Mouse (Mus musculus) hindbrain, embryonic 12.5 days (tissue): ENCODE results near the gene Kif26b. TPM values are rescaled to one million over a fixed set of nuclear protein-coding genes. Genes with fewer than 3 reads are reported as not detected.
A peak's percentile ranks its signal among the peaks of the same experiment; 100 is the strongest.

Experiments
- ATAC-seq: fragments of 200-750 bp; cut with Nextera tagmentation; 2 replicates; pipeline ENCODE4 v1.8.0; 2017; ENCODE audit warnings: moderate TSS enrichment; ENCODE audit not compliant: low FRiP score
- H3K27ac ChIP-seq: fragments of 300-500 bp; sonication (generic); 2 replicates; pipeline ENCODE4 v1.5.1; 2016; ENCODE audit warnings: mild to moderate bottlenecking
- H3K27me3 ChIP-seq: fragments of 300-500 bp; sonication (generic); 2 replicates; pipeline ENCODE4 v1.6.1; 2016; ENCODE audit warnings: mild to moderate bottlenecking
- H3K36me3 ChIP-seq: fragments of 300-500 bp; sonication (generic); 2 replicates; pipeline ENCODE4 v1.6.1; 2016; ENCODE audit warnings: mild to moderate bottlenecking
- H3K4me1 ChIP-seq: fragments of 300-500 bp; sonication (generic); 2 replicates; pipeline ENCODE4 v1.6.1; 2016
- H3K4me2 ChIP-seq: fragments of 300-500 bp; sonication (generic); replicated peaks from 2 replicates; pipeline ENCODE4 v1.6.1; 2016; ENCODE audit warnings: mild to moderate bottlenecking
- H3K4me3 ChIP-seq: fragments of 300-500 bp; sonication (generic); 2 replicates; pipeline ENCODE4 v1.5.1; 2016; ENCODE audit warnings: mild to moderate bottlenecking
- H3K9ac ChIP-seq: fragments of 300-500 bp; sonication (generic); 2 replicates; pipeline ENCODE4 v1.6.1; 2016; ENCODE audit warnings: mild to moderate bottlenecking, moderate library complexity
- H3K9me3 ChIP-seq: fragments of 300-500 bp; sonication (generic); replicated peaks from 2 replicates; pipeline ENCODE4 v1.6.1; 2016; ENCODE audit warnings: mild to moderate bottlenecking
- WGBS: fragments of 180-500 bp; shearing (Covaris S2); methylation state at CpG from one replicate; pipeline ENCODE4 v1.1.7; 2016; 5-methylcytosine and 5-hydroxymethylcytosine counted together
- polyA plus RNA-seq: library from polyadenylated mRNA; unstranded; fragments of >200 nt; fragmentation: Nextera tagmentation; extraction: Ambion mirVana; gene quantifications from 2 replicates; pipeline ENCODE4 v1.2.1, GENCODE M21; 2016

Kif26b gene
- polyA plus RNA-seq, 1 experiment from 2014 or later, result 13.3 TPM

- Histone ChIP-seq H3K9me3 (no peaks in the 10 kb centered on the region), H3K9ac (no peak overlapping the region), H3K4me1 (peaks cover 7% of the 10 kb centered on the region; the same call in 1 of the 2 replicates), H3K4me3 (no peak overlapping the region), H3K27me3 (no peaks in the 10 kb centered on the region), H3K36me3 (no peaks in the 10 kb centered on the region), H3K4me2 (no peak overlapping the region), H3K27ac (no peak overlapping the region)
- no peak for ATAC-seq
- WGBS, result 80% methylated on average over 9 of the region's 9 CpGs
These were observed 95.0 kb downstream of the Kif26b start for GRCm38 (mm10) chr1:178623889-178624288.

- ATAC-seq, result no peak
- Histone ChIP-seq H3K4me1 (peaks cover 7% of the 10 kb centered on the region; the same call in 1 of the 2 replicates), H3K27ac (peak overlapping the region; percentile 50), H3K4me2 (no peak overlapping the region), H3K27me3 (no peaks in the 10 kb centered on the region), H3K9me3 (no peaks in the 10 kb centered on the region), H3K9ac (no peak overlapping the region), H3K4me3 (no peak overlapping the region), H3K36me3 (no peaks in the 10 kb centered on the region)
- WGBS, result 42% methylated on average over 6 of the region's 6 CpGs
These were observed 98.0 kb downstream of the Kif26b start for GRCm38 (mm10) chr1:178626961-178627381.

- no peaks in the 10 kb centered on the region for H3K9me3 ChIP-seq
- no peaks in the 10 kb centered on the region for H3K36me3 ChIP-seq
- H3K27ac ChIP-seq, result no peak overlapping the region
- H3K4me3 ChIP-seq, result no peak overlapping the region
- H3K4me1 ChIP-seq, result peaks cover 17% of the 10 kb centered on the region
- H3K4me2 ChIP-seq, result no peak overlapping the region
- no peak for ATAC-seq
- H3K27me3 ChIP-seq, result no peaks in the 10 kb centered on the region
- 89% methylated on average over 5 of the region's 5 CpGs for WGBS
- no peak overlapping the region for H3K9ac ChIP-seq
These were observed 101.1 kb downstream of the Kif26b start for GRCm38 (mm10) chr1:178630042-178630441.

GRCm38 (mm10) chr1:178631863-178632262 lies 102.9 kb downstream of the Kif26b start:
- peaks cover 15% of the 10 kb centered on the region for H3K4me1 ChIP-seq
- no peak overlapping the region for H3K27ac ChIP-seq
- no peaks in the 10 kb centered on the region for H3K27me3 ChIP-seq
- no peak overlapping the region for H3K9ac ChIP-seq
- ATAC-seq, result no peak
- WGBS, result 68% methylated on average over 7 of the region's 7 CpGs
- H3K9me3 ChIP-seq, result no peaks in the 10 kb centered on the region
- no peaks in the 10 kb centered on the region for H3K36me3 ChIP-seq
- no peak overlapping the region for H3K4me2 ChIP-seq
- no peak overlapping the region for H3K4me3 ChIP-seq

GRCm38 (mm10) chr1:178634359-178635085 lies 105.6 kb downstream of the Kif26b start:
- Histone ChIP-seq H3K9me3 (no peaks in the 10 kb centered on the region), H3K9ac (no peak overlapping the region), H3K27ac (peak overlapping the region; percentile 49), H3K4me2 (no peak overlapping the region), H3K4me1 (peaks cover 22% of the 10 kb centered on the region), H3K4me3 (no peak overlapping the region), H3K27me3 (no peaks in the 10 kb centered on the region), H3K36me3 (no peaks in the 10 kb centered on the region)
- 62% methylated on average over 19 of the region's 19 CpGs for WGBS
- ATAC-seq, result peak; percentile 51; the same call in 1 of the 2 replicates

GRCm38 (mm10) chr1:178635470-178635869 lies 106.5 kb downstream of the Kif26b start:
- 70% methylated on average over 4 of the region's 4 CpGs for WGBS
- no peaks in the 10 kb centered on the region for H3K27me3 ChIP-seq
- no peak overlapping the region for H3K4me3 ChIP-seq
- no peak for ATAC-seq
- H3K9ac ChIP-seq, result no peak overlapping the region
- H3K4me2 ChIP-seq, result no peak overlapping the region
- peaks cover 22% of the 10 kb centered on the region for H3K4me1 ChIP-seq
- no peak overlapping the region for H3K27ac ChIP-seq
- no peaks in the 10 kb centered on the region for H3K9me3 ChIP-seq
- H3K36me3 ChIP-seq, result no peaks in the 10 kb centered on the region

- H3K36me3 ChIP-seq, result no peaks in the 10 kb centered on the region
- H3K4me2 ChIP-seq, result no peak overlapping the region
- peaks cover 22% of the 10 kb centered on the region for H3K4me1 ChIP-seq
- no peaks in the 10 kb centered on the region for H3K9me3 ChIP-seq
- no peak for ATAC-seq
- H3K9ac ChIP-seq, result no peak overlapping the region
- H3K27me3 ChIP-seq, result no peaks in the 10 kb centered on the region
- H3K4me3 ChIP-seq, result no peak overlapping the region
- no peak overlapping the region for H3K27ac ChIP-seq
- 86% methylated on average over 7 of the region's 7 CpGs for WGBS
These were observed 108.4 kb downstream of the Kif26b start for GRCm38 (mm10) chr1:178637293-178637692.

- no peak overlapping the region for H3K4me2 ChIP-seq
- no peaks in the 10 kb centered on the region for H3K9me3 ChIP-seq
- H3K36me3 ChIP-seq, result no peaks in the 10 kb centered on the region
- no peaks in the 10 kb centered on the region for H3K27me3 ChIP-seq
- ATAC-seq, result no peak
- 0 out of 2 replicates have a peak overlapping the region, but pooled peaks have one; percentile 30 for H3K27ac ChIP-seq
- no peak overlapping the region for H3K9ac ChIP-seq
- H3K4me1 ChIP-seq, result peaks cover 14% of the 10 kb centered on the region
- H3K4me3 ChIP-seq, result no peak overlapping the region
- 58% methylated on average over 6 of the region's 6 CpGs for WGBS
These were observed 111.0 kb downstream of the Kif26b start for GRCm38 (mm10) chr1:178639951-178640350.

GRCm38 (mm10) chr1:178640719-178641455 lies 112.0 kb downstream of the Kif26b start:
- no peak overlapping the region for H3K4me3 ChIP-seq
- no peaks in the 10 kb centered on the region for H3K9me3 ChIP-seq
- peaks cover 10% of the 10 kb centered on the region for H3K4me1 ChIP-seq
- no peak overlapping the region for H3K4me2 ChIP-seq
- no peak overlapping the region for H3K27ac ChIP-seq
- H3K36me3 ChIP-seq, result no peaks in the 10 kb centered on the region
- no peak overlapping the region for H3K9ac ChIP-seq
- H3K27me3 ChIP-seq, result no peaks in the 10 kb centered on the region
- WGBS, result 66% methylated on average over 11 of the region's 11 CpGs
- ATAC-seq, result no peak

- no peaks in the 10 kb centered on the region for H3K9me3 ChIP-seq
- 74% methylated on average over 2 of the region's 2 CpGs for WGBS
- ATAC-seq, result no peak
- no peak overlapping the region for H3K4me2 ChIP-seq
- no peak overlapping the region for H3K4me3 ChIP-seq
- H3K27ac ChIP-seq, result no peak overlapping the region
- no peaks in the 10 kb centered on the region for H3K36me3 ChIP-seq
- peaks cover 10% of the 10 kb centered on the region for H3K4me1 ChIP-seq
- H3K9ac ChIP-seq, result no peak overlapping the region
- no peaks in the 10 kb centered on the region for H3K27me3 ChIP-seq
These were observed 112.9 kb downstream of the Kif26b start for GRCm38 (mm10) chr1:178641788-178642187.

GRCm38 (mm10) chr1:178644954-178645353 lies 116.0 kb downstream of the Kif26b start:
- no peaks in the 10 kb centered on the region for H3K9me3 ChIP-seq
- WGBS, result 57% methylated on average over 4 of the region's 4 CpGs
- no peaks in the 10 kb centered on the region for H3K4me1 ChIP-seq

GRCm38 (mm10) chr1:178646589-178646988 lies 117.7 kb downstream of the Kif26b start:
- no peaks in the 10 kb centered on the region for H3K9me3 ChIP-seq
- H3K4me1 ChIP-seq, result no peaks in the 10 kb centered on the region
- H3K27me3 ChIP-seq, result no peaks in the 10 kb centered on the region
- no peak overlapping the region for H3K9ac ChIP-seq
- WGBS, result 89% methylated on average over 4 of the region's 4 CpGs
- no peaks in the 10 kb centered on the region for H3K36me3 ChIP-seq
- no peak overlapping the region for H3K4me2 ChIP-seq
- ATAC-seq, result no peak
- H3K27ac ChIP-seq, result no peak overlapping the region
- H3K4me3 ChIP-seq, result no peak overlapping the region

More at GRCm38 (mm10) chr1:178644954-178645353, 116.0 kb downstream of the Kif26b start:
- Histone ChIP-seq H3K27ac (no peak overlapping the region), H3K4me2 (no peak overlapping the region), H3K36me3 (no peaks in the 10 kb centered on the region), H3K27me3 (no peaks in the 10 kb centered on the region), H3K9ac (no peak overlapping the region), H3K4me3 (no peak overlapping the region)
- ATAC-seq, result no peak
